Mouse (Mus musculus) MEL (cell line): Measurements from ENCODE around the gene Cwc27. TPM values are rescaled to one million over a fixed set of nuclear protein-coding genes. Genes with fewer than 3 reads are reported as not detected.

Source experiments
- DNase-seq: peaks from one replicate; pipeline ENCODE4 v3.0.0; 2011; ENCODE audit warnings: low read depth, low spot score
- H3K27ac ChIP-seq: 2 replicates; pipeline ENCODE4 v1.5.1; 2012; ENCODE audit warnings: low read depth, mild to moderate bottlenecking, control low read depth, low read length, moderate library complexity; ENCODE audit not compliant: control insufficient read depth
- H3K27me3 ChIP-seq, 2 experiments: fragments of 150-350 bp in 1 of 2; sonication (generic) in 1 of 2; 2 replicates each; pipeline ENCODE4 v1.6.1; 2012; ENCODE audit warnings: low read length in 2 of 2, mild to moderate bottlenecking in 2 of 2, improper control_type of control experiment in 1 of 2, moderate library complexity in 1 of 2; ENCODE audit not compliant: insufficient read depth in 2 of 2, control insufficient read depth in 1 of 2
- H3K36me3 ChIP-seq, 2 experiments: 2 replicates each; pipeline ENCODE4 v1.6.1; 2012 to 2014; ENCODE audit warnings: low read length in 2 of 2, improper control_type of control experiment in 1 of 2, inconsistent platforms in 1 of 2, mild to moderate bottlenecking in 1 of 2; ENCODE audit not compliant: insufficient read depth in 2 of 2, control insufficient read depth in 1 of 2
- H3K4me1 ChIP-seq, 2 experiments: fragments of 150-350 bp in 1 of 2; sonication (generic) in 1 of 2; 2 replicates each; pipeline ENCODE4 v1.6.1; 2012; ENCODE audit warnings: low read length in 2 of 2, improper control_type of control experiment in 1 of 2, mild to moderate bottlenecking in 1 of 2; ENCODE audit not compliant: insufficient read depth in 2 of 2, control insufficient read depth in 1 of 2
- H3K4me3 ChIP-seq, 2 experiments: fragments of 150-350 bp in 1 of 2; sonication (generic) in 1 of 2; 2 replicates each; pipeline ENCODE4 v1.5.1; 2012; ENCODE audit warnings: low read depth in 2 of 2, low read length in 2 of 2, mild to moderate bottlenecking in 2 of 2, moderate library complexity in 2 of 2, control low read depth in 1 of 2, improper control_type of control experiment in 1 of 2; ENCODE audit not compliant: control insufficient read depth in 1 of 2, insufficient read depth in 1 of 2
- H3K79me2 ChIP-seq: 2 replicates; pipeline ENCODE4 v1.6.1; 2012; ENCODE audit warnings: mild to moderate bottlenecking, low read length, moderate library complexity; ENCODE audit not compliant: control insufficient read depth, poor library complexity, insufficient read depth
- H3K9ac ChIP-seq: 2 replicates; pipeline ENCODE4 v1.6.1; 2012; ENCODE audit warnings: low read depth, mild to moderate bottlenecking, control low read depth, low read length, moderate library complexity; ENCODE audit not compliant: control insufficient read depth, poor library complexity, severe bottlenecking
- H3K9me3 ChIP-seq: fragments of 150-350 bp; sonication (generic); replicated peaks from 2 replicates; pipeline ENCODE4 v1.6.1; 2012; ENCODE audit warnings: mild to moderate bottlenecking, low read length, improper control_type of control experiment, moderate library complexity; ENCODE audit not compliant: insufficient read depth
- BHLHE40 ChIP-seq: IDR thresholded peaks from 2 replicates; pipeline ENCODE4 v1.6.1; 2012; ENCODE audit warnings: low read depth, mild to moderate bottlenecking, inconsistent platforms, low read length, improper control_type of control experiment, borderline replicate concordance
- CHD2 ChIP-seq: IDR thresholded peaks from 2 replicates; pipeline ENCODE4 v1.6.1; 2011; ENCODE audit warnings: low read length, improper control_type of control experiment
- E2F4 ChIP-seq: IDR thresholded peaks from 2 replicates; pipeline ENCODE4 v1.6.1; 2011; ENCODE audit warnings: low read depth, low read length, improper control_type of control experiment, borderline replicate concordance
- ELF1 ChIP-seq: IDR thresholded peaks from 2 replicates; pipeline ENCODE4 v1.6.1; 2014; ENCODE audit warnings: low read depth, mild to moderate bottlenecking, inconsistent platforms, low read length, improper control_type of control experiment, moderate library complexity
- ETS1 ChIP-seq: IDR thresholded peaks from 2 replicates; pipeline ENCODE4 v1.6.1; 2012; ENCODE audit warnings: low read depth, mild to moderate bottlenecking, inconsistent platforms, low read length, improper control_type of control experiment, moderate library complexity
- GATA1 ChIP-seq: IDR thresholded peaks from 2 replicates; pipeline ENCODE4 v1.6.1; 2011; ENCODE audit warnings: low read depth, low read length, improper control_type of control experiment
- KAT2A ChIP-seq: conservative IDR thresholded peaks from 2 replicates; pipeline ENCODE4 v1.6.1; 2012; ENCODE audit warnings: low read depth, low read length, improper control_type of control experiment, inconsistent platforms
- MAFK ChIP-seq: IDR thresholded peaks from 2 replicates; pipeline ENCODE4 v1.6.1; 2011; ENCODE audit warnings: low read depth, mild to moderate bottlenecking, low read length, improper control_type of control experiment, borderline replicate concordance
- MAX ChIP-seq: IDR thresholded peaks from 2 replicates; pipeline ENCODE4 v1.6.1; 2011; ENCODE audit warnings: low read length, improper control_type of control experiment
- MEF2A ChIP-seq: IDR thresholded peaks from 2 replicates; pipeline ENCODE4 v1.6.1; 2014; ENCODE audit warnings: low read depth, mild to moderate bottlenecking, inconsistent platforms, low read length, improper control_type of control experiment; ENCODE audit not compliant: poor library complexity, insufficient replicate concordance, severe bottlenecking; ENCODE audit errors: extremely low read depth
- MYB ChIP-seq: IDR thresholded peaks from 2 replicates; pipeline ENCODE4 v1.6.1; 2011; ENCODE audit warnings: mild to moderate bottlenecking, low read depth, low read length, improper control_type of control experiment
- MYC ChIP-seq: IDR thresholded peaks from 2 replicates; pipeline ENCODE4 v1.6.1; 2011; ENCODE audit warnings: low read depth, mild to moderate bottlenecking, low read length, improper control_type of control experiment, moderate library complexity
- NELFE ChIP-seq: IDR thresholded peaks from 2 replicates; pipeline ENCODE4 v1.6.1; 2011; ENCODE audit warnings: low read depth, low read length, improper control_type of control experiment
- NRF1 ChIP-seq: IDR thresholded peaks from 2 replicates; pipeline ENCODE4 v1.6.1; 2014; ENCODE audit warnings: low read depth, mild to moderate bottlenecking, inconsistent platforms, low read length, improper control_type of control experiment, moderate library complexity; ENCODE audit not compliant: poor library complexity, insufficient read depth, severe bottlenecking
- POLR2A ChIP-seq, 2 experiments: IDR thresholded peaks; 2 replicates each; pipeline ENCODE4 v1.6.1; 2011 to 2012; ENCODE audit warnings: low read length in 2 of 2, mild to moderate bottlenecking in 2 of 2, control low read depth in 1 of 2, improper control_type of control experiment in 1 of 2, low read depth in 1 of 2, moderate library complexity in 1 of 2; ENCODE audit not compliant: control insufficient read depth in 1 of 2, insufficient read depth in 1 of 2, poor library complexity in 1 of 2
- POLR2AphosphoS5 ChIP-seq: IDR thresholded peaks from 2 replicates; pipeline ENCODE4 v1.6.1; 2012; ENCODE audit warnings: low read depth, borderline replicate concordance, mild to moderate bottlenecking, inconsistent platforms, low read length, moderate library complexity, mixed read lengths
- RAD21 ChIP-seq: IDR thresholded peaks from 2 replicates; pipeline ENCODE4 v1.6.1; 2011; ENCODE audit warnings: mild to moderate bottlenecking, low read depth, low read length, improper control_type of control experiment
- RCOR1 ChIP-seq: IDR thresholded peaks from 2 replicates; pipeline ENCODE4 v1.6.1; 2012; ENCODE audit warnings: low read depth, mild to moderate bottlenecking, inconsistent platforms, low read length, improper control_type of control experiment
- SIN3A ChIP-seq: IDR thresholded peaks from 2 replicates; pipeline ENCODE4 v1.6.1; 2012; ENCODE audit warnings: low read length, improper control_type of control experiment, inconsistent platforms
- SMC3 ChIP-seq: IDR thresholded peaks from 2 replicates; pipeline ENCODE4 v1.6.1; 2011; ENCODE audit warnings: low read depth, low read length, improper control_type of control experiment
- TAL1 ChIP-seq: IDR thresholded peaks from 2 replicates; pipeline ENCODE4 v1.6.1; 2012; ENCODE audit warnings: mild to moderate bottlenecking, inconsistent platforms, low read length, moderate library complexity, mixed read lengths
- TBP ChIP-seq: IDR thresholded peaks from 2 replicates; pipeline ENCODE4 v1.8.0; 2011; ENCODE audit warnings: low read depth, low read length, improper control_type of control experiment
- UBTF ChIP-seq: IDR thresholded peaks from 2 replicates; pipeline ENCODE4 v1.6.1; 2012; ENCODE audit warnings: low read depth, mild to moderate bottlenecking, inconsistent platforms, low read length, improper control_type of control experiment, moderate library complexity, borderline replicate concordance; ENCODE audit not compliant: insufficient read depth
- USF1 ChIP-seq: IDR thresholded peaks from 2 replicates; pipeline ENCODE4 v1.6.1; 2014; ENCODE audit warnings: low read depth, mild to moderate bottlenecking, inconsistent platforms, low read length, improper control_type of control experiment, moderate library complexity
- USF2 ChIP-seq, 2 experiments: IDR thresholded peaks; 2 replicates each; pipeline ENCODE4 v1.6.1; 2011 to 2012; ENCODE audit warnings: improper control_type of control experiment in 2 of 2, low read length in 2 of 2, borderline replicate concordance in 1 of 2, inconsistent platforms in 1 of 2, low read depth in 1 of 2, mild to moderate bottlenecking in 1 of 2; ENCODE audit not compliant: insufficient read depth in 1 of 2
- ZC3H11A ChIP-seq: IDR thresholded peaks from 2 replicates; pipeline ENCODE4 v1.6.1; 2012; ENCODE audit warnings: low read depth, mild to moderate bottlenecking, inconsistent platforms, low read length, improper control_type of control experiment
- ZKSCAN1 ChIP-seq: IDR thresholded peaks from 2 replicates; pipeline ENCODE4 v1.6.1; 2012; ENCODE audit warnings: low read depth, mild to moderate bottlenecking, inconsistent platforms, low read length, improper control_type of control experiment, moderate library complexity
- ZNF384 ChIP-seq: IDR thresholded peaks from 2 replicates; pipeline ENCODE4 v1.6.1; 2012; ENCODE audit warnings: low read depth, mild to moderate bottlenecking, inconsistent platforms, low read length, improper control_type of control experiment
- polyA plus RNA-seq, 2 experiments: library from polyadenylated mRNA; stranded (reverse) in 1 of 2; unstranded in 1 of 2; fragments of >175 nt in 1 of 2; fragments of >200 nt in 1 of 2; gene quantifications; 2 replicates each; pipeline versions ENCODE4 v1.2.1 to v1.2.4; 2012; ENCODE audit warnings: low replicate concordance in 2 of 2, low read depth in 1 of 2; ENCODE audit not compliant: insufficient read length in 2 of 2, insufficient read depth in 1 of 2, missing spikeins in 1 of 2
- total RNA-seq: library from RNA; depleted of rRNA; stranded (reverse); fragments of 300-350 nt; gene quantifications from 2 replicates; pipeline ENCODE4 v1.2.3, GENCODE M21; 2012

Gene Cwc27
- total and polyA plus RNA-seq, 3 experiments = 18.3 to 22.0 TPM; not detected in 1

- TF ChIP-seq BHLHE40 (no peak), CHD2 (no peak), USF2 (IDR thresholded peaks at IDR 0.05; ENCODE audit: borderline replicate concordance in 1 of 2, insufficient read depth in 1 of 2, low read depth in 1 of 2, low read length in 2 of 2) (no peak), POLR2AphosphoS5 (no peak), ZC3H11A (no peak), SIN3A (no peak), NRF1 (no peak), ETS1 (no peak), TAL1 (no peak), ELF1 (no peak), MAFK (no peak), SMC3 (no peak), NELFE (no peak), MYC (no peak), MYB (no peak), MEF2A (no peak), USF1 (no peak), KAT2A (no peak), RAD21 (no peak)
- H3K36me3 ChIP-seq = peaks cover 0 to 3% of the 10 kb centered on the region in 2 experiments; a peak in 2 of 4 replicates
- no peak overlapping the region for H3K9ac ChIP-seq
Measured at GRCm38 (mm10) chr13:104799566-104800182, 17.3 kb downstream of the Cwc27 start.

GRCm38 (mm10) chr13:104799067-104799466, 17.9 kb downstream of the Cwc27 start:
- no peak overlapping the region for H3K27ac ChIP-seq
- peaks cover 0 to 3% of the 10 kb centered on the region in 2 experiments; a peak in 2 of 4 replicates for H3K36me3 ChIP-seq
- H3K4me3 ChIP-seq = no peak overlapping the region
- no peaks in the 10 kb centered on the region for H3K79me2 ChIP-seq
- DNase-seq = no peak
- H3K9ac ChIP-seq = no peak overlapping the region
- TF ChIP-seq ZNF384 (no peak), MAFK (no peak), SIN3A (no peak), UBTF (no peak), MYC (no peak), NELFE (no peak), GATA1 (no peak), MAX (no peak), SMC3 (no peak), ZKSCAN1 (no peak), TBP (no peak), POLR2A (IDR thresholded peaks at IDR 0.05; ENCODE audit: control insufficient read depth in 1 of 2, insufficient read depth in 1 of 2, low read depth in 1 of 2, low read length in 2 of 2, poor library complexity in 1 of 2) (no peak), RCOR1 (no peak), E2F4 (no peak)
- H3K27me3 ChIP-seq = no peaks in the 10 kb centered on the region
- no peaks in the 10 kb centered on the region for H3K4me1 ChIP-seq
- no peaks in the 10 kb centered on the region for H3K9me3 ChIP-seq

More at GRCm38 (mm10) chr13:104799566-104800182, 17.3 kb downstream of the Cwc27 start:
- H3K4me1 ChIP-seq = no peaks in the 10 kb centered on the region
- no peaks in the 10 kb centered on the region for H3K27me3 ChIP-seq
- no peaks in the 10 kb centered on the region for H3K79me2 ChIP-seq
- no peak for DNase-seq
- no peak overlapping the region for H3K27ac ChIP-seq
- H3K9me3 ChIP-seq = no peaks in the 10 kb centered on the region
- H3K4me3 ChIP-seq = no peak overlapping the region
